Mouse (Mus musculus) C2C12 (cell line): Measurements from ENCODE around the gene Helb. TPM values are rescaled to one million over a fixed set of nuclear protein-coding genes. Genes with fewer than 3 reads are reported as not detected.

ENCODE experiments used
- H3K27me3 ChIP-seq: one replicate; pipeline ENCODE4 v1.6.1; 2011; ENCODE audit not compliant: control insufficient read depth, insufficient read depth, insufficient read length
- H3K36me3 ChIP-seq: one replicate; pipeline ENCODE4 v1.6.1; 2011; ENCODE audit not compliant: control insufficient read depth, insufficient read depth
- H3K4me3 ChIP-seq: one replicate; pipeline ENCODE4 v1.5.1; 2011; ENCODE audit warnings: mild to moderate bottlenecking, control low read depth; ENCODE audit not compliant: poor library complexity, insufficient read depth, severe bottlenecking
- H3K79me2 ChIP-seq: one replicate; pipeline ENCODE4 v1.6.1; 2011; ENCODE audit not compliant: control insufficient read depth, insufficient read depth
- H3K79me3 ChIP-seq: one replicate; pipeline ENCODE4 v1.6.1; 2011; ENCODE audit warnings: low read depth, control low read depth
- H3ac ChIP-seq: one replicate; pipeline ENCODE3; 2011; ENCODE audit warnings: low read depth; ENCODE audit not compliant: control insufficient read depth, insufficient read length
- CEBPB ChIP-seq: IDR thresholded peaks from one replicate; pipeline ENCODE4 v1.6.1; 2011; ENCODE audit warnings: low read depth, mild to moderate bottlenecking, control low read depth, moderate library complexity
- CTCF ChIP-seq: IDR thresholded peaks from one replicate; pipeline ENCODE4 v1.5.1; 2011; ENCODE audit not compliant: control insufficient read depth, insufficient read depth, insufficient read length
- FOSL1 ChIP-seq: IDR thresholded peaks from one replicate; pipeline ENCODE4 v1.8.0; 2011; ENCODE audit warnings: mild to moderate bottlenecking, low read length; ENCODE audit not compliant: poor library complexity, insufficient read depth, severe bottlenecking
- MAX ChIP-seq: IDR thresholded peaks from one replicate; pipeline ENCODE4 v1.6.1; 2011; ENCODE audit warnings: mild to moderate bottlenecking, control low read depth
- MYOD1 ChIP-seq: IDR thresholded peaks from one replicate; pipeline ENCODE4 v1.6.1; 2011; ENCODE audit warnings: low read depth; ENCODE audit not compliant: control insufficient read depth, insufficient read length
- MYOG ChIP-seq: IDR thresholded peaks from one replicate; pipeline ENCODE4 v1.6.1; 2011; ENCODE audit not compliant: control insufficient read depth, insufficient read length; ENCODE audit errors: extremely low read depth
- USF1 ChIP-seq: IDR thresholded peaks from one replicate; pipeline ENCODE4 v1.6.1; 2011; ENCODE audit warnings: low read depth, mild to moderate bottlenecking, control low read depth, moderate library complexity
- polyA plus RNA-seq: library from polyadenylated mRNA; unstranded; fragments of >200 nt; fragmentation: generic; extraction: Trizol; gene quantifications from one replicate; pipeline ENCODE4 v1.2.1, GENCODE M21; 2012; ENCODE audit warnings: missing spikeins

Gene Helb
- polyA plus RNA-seq, 1 experiment: 4.4 TPM

DNA sequence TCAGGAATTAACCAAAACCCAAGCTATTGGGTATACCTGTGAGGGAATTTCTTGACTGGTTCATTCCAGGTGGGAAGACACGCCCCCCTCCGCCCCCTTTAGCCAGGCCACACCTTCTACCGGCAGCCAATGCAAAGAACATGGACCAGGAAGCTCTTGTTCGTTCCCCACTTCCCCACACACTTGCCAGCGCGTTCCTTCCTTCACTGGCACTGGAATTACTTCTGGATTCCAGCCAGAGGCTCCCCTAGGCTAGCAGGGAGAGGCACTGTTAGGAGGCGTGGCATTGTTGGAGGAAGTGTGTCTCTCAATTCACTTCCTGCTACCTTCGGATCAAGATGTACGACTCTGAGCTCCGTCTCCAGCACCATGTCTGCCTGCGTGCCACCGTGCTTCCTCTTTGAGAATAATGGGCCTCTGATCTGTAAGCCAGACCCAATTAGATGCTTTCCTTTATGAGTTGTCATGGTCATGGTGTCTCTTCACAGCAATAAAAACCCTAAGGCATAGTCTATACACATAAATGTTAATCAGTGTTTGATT lies 23.3 kb upstream of the Helb start:
- no peak for TF ChIP-seq MAX
- TF ChIP-seq USF1: no peak
- no peak for TF ChIP-seq CTCF
- TF ChIP-seq MYOG: no peak
- no peak for TF ChIP-seq MYOD1
- TF ChIP-seq CEBPB: no peak
- TF ChIP-seq FOSL1: no peak
- H3ac ChIP-seq: no peak overlapping the region
- H3K36me3 ChIP-seq: no peaks in the 10 kb centered on the region
- no peaks in the 10 kb centered on the region for H3K79me3 ChIP-seq
- H3K79me2 ChIP-seq: no peaks in the 10 kb centered on the region
- no peak overlapping the region for H3K4me3 ChIP-seq
- H3K27me3 ChIP-seq: peaks cover 10% of the 10 kb centered on the region

DNA sequence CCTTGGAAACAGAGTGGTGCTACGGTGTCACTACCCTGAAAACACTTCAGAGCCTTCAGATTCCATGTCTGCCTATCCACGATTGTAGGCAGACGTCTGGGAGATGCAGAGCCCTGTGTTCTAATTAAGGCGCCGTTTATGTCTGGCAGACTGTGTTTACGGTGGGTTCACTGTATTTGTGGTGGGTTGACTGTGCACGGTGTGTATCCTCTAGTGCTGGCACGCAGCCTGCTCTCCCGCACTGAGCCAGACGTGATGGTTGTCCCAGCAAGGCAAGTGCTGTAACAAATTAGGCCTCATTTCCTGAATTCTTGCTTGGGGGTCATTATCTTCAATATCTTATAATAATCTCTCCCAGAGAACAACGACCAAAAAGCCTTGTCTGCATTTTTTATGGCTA lies 20.9 kb upstream of the Helb start:
- peaks cover 10% of the 10 kb centered on the region for H3K27me3 ChIP-seq
- no peaks in the 10 kb centered on the region for H3K36me3 ChIP-seq
- no peak overlapping the region for H3K4me3 ChIP-seq
- no peaks in the 10 kb centered on the region for H3K79me3 ChIP-seq
- TF ChIP-seq MYOG (no peak), CTCF (no peak), MAX (no peak), USF1 (no peak), MYOD1 (no peak), FOSL1 (no peak), CEBPB (no peak)
- no peak overlapping the region for H3ac ChIP-seq
- no peaks in the 10 kb centered on the region for H3K79me2 ChIP-seq

DNA sequence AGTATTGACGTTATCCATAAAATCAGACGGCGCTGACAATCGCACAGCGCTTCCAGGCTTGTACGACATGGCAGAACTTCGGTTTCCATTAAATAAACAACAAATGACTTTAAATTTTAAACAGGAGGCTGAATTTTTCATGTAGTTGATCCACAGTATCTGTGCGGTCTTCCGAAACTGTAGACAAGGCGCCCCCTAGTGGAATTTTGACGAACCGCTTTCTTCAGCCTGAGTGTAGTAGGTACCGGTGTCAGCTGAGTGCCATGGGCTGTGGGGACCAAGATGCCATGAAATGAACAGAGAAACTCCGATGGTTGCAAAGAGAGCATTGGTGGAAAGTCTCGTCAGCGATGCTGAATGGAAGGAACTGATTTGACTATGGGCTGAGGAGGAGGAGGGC lies 17.8 kb upstream of the Helb start:
- Histone ChIP-seq H3K36me3 (no peaks in the 10 kb centered on the region), H3K79me3 (no peaks in the 10 kb centered on the region), H3K27me3 (peaks cover 21% of the 10 kb centered on the region), H3K4me3 (no peak overlapping the region), H3ac (no peak overlapping the region), H3K79me2 (no peaks in the 10 kb centered on the region)
- TF ChIP-seq CEBPB: no peak
- no peak for TF ChIP-seq CTCF
- TF ChIP-seq FOSL1: no peak
- no peak for TF ChIP-seq MAX
- TF ChIP-seq USF1: no peak
- TF ChIP-seq MYOG: no peak
- no peak for TF ChIP-seq MYOD1

DNA sequence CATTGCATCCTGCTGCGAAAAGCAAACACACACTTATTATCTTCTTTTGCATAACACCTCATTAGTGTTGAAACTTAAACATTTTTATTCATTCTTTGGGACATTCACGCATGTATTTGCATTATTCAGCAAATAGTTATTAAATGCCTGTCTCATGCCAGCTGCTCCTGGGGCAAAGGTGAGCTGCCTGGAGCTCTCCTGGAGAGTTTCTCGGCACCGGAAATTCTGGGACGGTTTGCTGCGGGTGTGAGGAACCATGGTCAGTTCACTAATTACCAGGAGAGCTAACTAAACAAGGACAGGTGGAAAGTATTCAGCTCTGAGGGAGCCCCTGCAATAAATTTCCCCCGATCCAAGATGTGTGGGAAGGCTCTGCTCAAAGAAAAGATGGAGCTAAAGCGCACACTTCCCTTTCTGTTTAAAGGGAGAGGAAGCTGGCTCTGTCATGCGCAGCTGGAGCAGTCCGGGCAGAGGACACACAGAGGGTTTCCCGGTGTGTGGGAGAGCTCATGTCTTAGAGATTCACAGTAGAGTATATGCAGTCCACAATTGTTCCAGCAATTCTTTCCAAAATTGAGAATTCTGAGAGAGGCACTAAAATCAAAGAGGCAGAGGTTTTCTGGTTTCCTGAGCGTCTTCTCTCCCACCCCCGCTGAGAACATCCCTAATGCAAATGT lies 16.0 kb upstream of the Helb start:
- no peaks in the 10 kb centered on the region for H3K79me3 ChIP-seq
- H3K79me2 ChIP-seq: no peaks in the 10 kb centered on the region
- peaks cover 21% of the 10 kb centered on the region for H3K27me3 ChIP-seq
- TF ChIP-seq FOSL1 (no peak), USF1 (no peak), CTCF (no peak), MYOG (no peak), MYOD1 (no peak), CEBPB (no peak), MAX (no peak)
- H3K36me3 ChIP-seq: no peaks in the 10 kb centered on the region
- H3ac ChIP-seq: no peak overlapping the region
- no peak overlapping the region for H3K4me3 ChIP-seq

DNA sequence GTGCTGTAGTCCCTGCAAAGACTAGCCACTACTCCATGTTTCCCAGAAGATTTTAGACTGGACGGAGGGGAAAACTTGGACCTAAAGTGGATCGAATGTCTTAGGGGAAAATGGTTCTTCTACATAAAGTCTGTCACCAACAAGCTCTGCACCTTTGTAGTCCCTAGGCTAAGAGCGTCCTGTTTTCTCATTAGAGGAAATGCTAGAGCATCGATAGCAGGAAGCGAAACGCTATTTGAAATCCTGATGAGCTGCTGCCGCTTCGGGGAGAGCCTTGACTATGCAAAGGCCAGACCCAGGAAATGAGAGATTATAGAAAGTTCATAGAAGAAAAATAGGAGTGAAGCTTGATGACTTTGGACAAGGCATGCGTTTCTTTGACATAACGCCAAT lies 12.7 kb upstream of the Helb start:
- no peaks in the 10 kb centered on the region for H3K36me3 ChIP-seq
- no peaks in the 10 kb centered on the region for H3K79me2 ChIP-seq
- no peak for TF ChIP-seq FOSL1
- TF ChIP-seq CTCF: no peak
- no peak for TF ChIP-seq MAX
- TF ChIP-seq USF1: no peak
- no peak for TF ChIP-seq MYOG
- TF ChIP-seq CEBPB: no peak
- TF ChIP-seq MYOD1: no peak
- no peak overlapping the region for H3ac ChIP-seq
- no peaks in the 10 kb centered on the region for H3K79me3 ChIP-seq
- H3K4me3 ChIP-seq: no peak overlapping the region
- H3K27me3 ChIP-seq: peaks cover 11% of the 10 kb centered on the region

DNA sequence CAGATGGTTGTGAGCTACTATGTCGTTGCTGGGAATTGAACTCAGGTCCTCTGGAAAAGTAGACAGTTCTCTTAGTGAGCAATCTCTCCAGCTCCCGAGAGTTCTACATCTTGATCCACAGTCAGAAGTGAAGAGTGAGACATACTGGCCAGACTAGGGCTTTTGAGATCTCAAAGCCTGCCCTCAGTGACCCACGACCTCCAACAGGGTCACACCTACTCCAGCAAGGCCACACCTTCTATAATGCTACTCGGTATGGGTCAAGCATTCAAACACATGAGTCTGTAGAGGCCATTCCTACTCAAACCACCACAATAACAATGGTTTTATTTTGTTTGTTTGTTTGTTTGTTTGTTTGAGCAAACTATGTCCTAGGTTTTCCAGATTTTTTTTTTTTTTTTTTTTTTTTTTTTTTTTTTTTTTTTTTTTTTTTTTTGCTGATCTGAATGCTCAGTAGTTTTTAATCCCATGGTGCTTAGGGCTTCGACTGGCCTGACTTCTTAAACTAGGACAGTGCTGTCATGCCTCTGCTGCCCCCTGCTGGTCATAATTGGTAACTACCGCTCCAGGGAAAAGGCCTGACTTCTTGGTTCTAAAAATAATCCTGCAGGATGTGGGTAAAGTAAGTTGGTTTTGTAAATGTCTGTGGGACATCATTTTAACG lies 12.1 kb upstream of the Helb start:
- peaks cover 11% of the 10 kb centered on the region for H3K27me3 ChIP-seq
- H3K4me3 ChIP-seq: no peak overlapping the region
- H3K79me3 ChIP-seq: no peaks in the 10 kb centered on the region
- no peak overlapping the region for H3ac ChIP-seq
- TF ChIP-seq USF1: no peak
- TF ChIP-seq MYOG: no peak
- no peak for TF ChIP-seq FOSL1
- TF ChIP-seq MAX: no peak
- no peak for TF ChIP-seq CEBPB
- TF ChIP-seq MYOD1: no peak
- peak; percentile 56 for TF ChIP-seq CTCF
- no peaks in the 10 kb centered on the region for H3K36me3 ChIP-seq
- H3K79me2 ChIP-seq: no peaks in the 10 kb centered on the region
